Mouse (Mus musculus) erythroblast, embryonic 14.5 days (primary cell): ENCODE data around the gene Efna1.

Source experiments
- GATA1 ChIP-seq: IDR thresholded peaks from 2 replicates; pipeline ENCODE4 v1.6.1; 2012; ENCODE audit warnings: low read length, inconsistent platforms, mixed read lengths
- TAL1 ChIP-seq: IDR thresholded peaks from 3 replicates; pipeline ENCODE4 v1.6.1; 2012; ENCODE audit warnings: low read length, inconsistent platforms, mixed read lengths

DNA sequence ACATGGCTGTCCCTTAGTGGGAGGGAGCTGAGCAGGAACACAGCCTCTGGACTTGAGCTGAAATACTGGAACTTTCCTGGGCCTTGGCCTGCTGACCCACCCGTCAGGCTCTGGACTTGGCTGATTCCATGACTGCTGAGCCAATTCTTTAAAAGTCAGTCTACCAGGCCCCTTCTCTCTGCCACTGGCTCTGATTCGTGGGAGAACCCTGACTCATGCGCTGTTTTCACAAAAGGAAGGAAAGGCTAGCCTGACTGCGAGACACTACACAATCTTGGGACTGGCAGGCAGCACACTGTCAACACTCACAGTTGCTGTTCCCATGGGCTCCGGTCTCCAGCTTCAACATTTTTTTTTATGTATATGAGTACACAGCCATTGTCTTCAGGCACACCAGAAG, 24.8 kb downstream of the Efna1 start:
- TF ChIP-seq GATA1 (no peak), TAL1 (no peak)
